Mouse (Mus musculus) ES-Bruce4 (cell line): ENCODE measurements around the gene Me3. TPM values are rescaled to one million over a fixed set of nuclear protein-coding genes. Genes with fewer than 3 reads are reported as not detected.

Experiments used
- H3K27ac ChIP-seq: 2 replicates; pipeline ENCODE4 v1.5.1; 2012; ENCODE audit warnings: low read length, inconsistent platforms; ENCODE audit not compliant: insufficient read depth
- H3K27me3 ChIP-seq: 2 replicates; pipeline ENCODE4 v1.6.1; 2012; ENCODE audit warnings: mild to moderate bottlenecking, low read length, inconsistent platforms; ENCODE audit not compliant: control insufficient read depth, poor library complexity, insufficient read depth, severe bottlenecking
- H3K36me3 ChIP-seq: 2 replicates; pipeline ENCODE4 v1.6.1; 2012; ENCODE audit warnings: inconsistent platforms, mild to moderate bottlenecking, low read length, moderate library complexity; ENCODE audit not compliant: control insufficient read depth, poor library complexity, insufficient read depth, severe bottlenecking
- H3K4me1 ChIP-seq: one replicate; pipeline ENCODE4 v1.8.1; 2011; ENCODE audit warnings: low read length; ENCODE audit not compliant: control insufficient read depth, insufficient read depth
- H3K4me3 ChIP-seq: 2 replicates; pipeline ENCODE4 v1.5.1; 2011; ENCODE audit warnings: low read depth, mild to moderate bottlenecking, low read length
- H3K9ac ChIP-seq: 2 replicates; pipeline ENCODE4 v1.6.1; 2012; ENCODE audit warnings: low read depth, mild to moderate bottlenecking, inconsistent platforms; ENCODE audit not compliant: poor library complexity, severe bottlenecking
- H3K9me3 ChIP-seq: replicated peaks from 2 replicates; pipeline ENCODE4 v1.6.1; 2012; ENCODE audit warnings: mild to moderate bottlenecking, low read length, inconsistent platforms; ENCODE audit not compliant: control insufficient read depth, poor library complexity, insufficient read depth, severe bottlenecking
- CTCF ChIP-seq: IDR thresholded peaks from one replicate; pipeline ENCODE4 v1.8.1; 2011; ENCODE audit warnings: low read depth, low read length
- EP300 ChIP-seq: IDR thresholded peaks from 2 replicates; pipeline ENCODE4 v1.6.1; 2011; ENCODE audit warnings: low read depth, low read length; ENCODE audit not compliant: insufficient read depth
- POLR2A ChIP-seq: IDR thresholded peaks from one replicate; pipeline ENCODE4 v1.8.1; 2011; ENCODE audit warnings: low read length; ENCODE audit not compliant: insufficient read depth
- polyA plus RNA-seq: library from polyadenylated mRNA; stranded (reverse); fragments of >200 nt; gene quantifications from 2 replicates; pipeline ENCODE4 v1.2.4, GENCODE M21; 2011; ENCODE audit warnings: low read depth; ENCODE audit not compliant: missing spikeins, insufficient read depth, insufficient read length

Me3 gene
- polyA plus RNA-seq, 1 experiment: 2.0 TPM

DNA sequence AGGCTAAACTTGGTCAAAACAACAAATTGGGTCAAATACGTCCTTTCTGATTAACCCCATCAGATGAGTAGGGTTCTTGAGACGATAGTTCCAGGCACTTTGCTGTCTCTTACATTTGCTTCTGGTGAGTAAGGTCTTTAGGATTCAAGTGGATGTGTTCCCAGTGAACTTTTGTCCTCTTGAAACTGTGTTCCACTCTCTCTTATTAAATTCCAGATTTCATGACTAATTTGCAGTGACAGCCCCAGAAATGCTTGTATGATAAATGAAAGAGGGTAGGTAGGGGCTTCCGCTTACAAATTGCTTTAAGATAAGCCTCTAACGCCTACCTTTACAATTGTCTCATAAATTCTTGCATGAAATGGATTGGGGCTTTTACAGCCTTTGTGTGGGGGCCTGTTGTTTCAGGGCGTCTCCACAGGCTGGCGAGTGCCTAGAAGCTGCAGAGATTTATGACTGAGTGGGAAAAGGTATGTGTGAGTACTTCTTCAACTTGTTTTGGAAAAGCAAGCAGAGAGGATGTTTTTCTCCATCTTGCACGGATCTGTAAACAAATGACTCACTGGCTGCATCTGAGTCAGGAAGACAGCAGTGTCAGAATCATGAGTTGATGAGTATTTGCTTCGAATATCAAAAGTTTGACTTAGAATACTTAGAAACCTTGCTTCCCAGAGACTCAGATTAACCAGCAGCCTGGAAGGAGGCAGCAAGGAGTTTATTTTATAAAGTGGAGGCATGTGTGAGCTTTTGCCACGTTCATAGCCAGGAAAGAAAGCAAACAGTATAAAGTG, 137.1 kb downstream of the Me3 start:
- H3K4me1 ChIP-seq: peaks cover 4% of the 10 kb centered on the region
- no peak overlapping the region for H3K9ac ChIP-seq
- no peak overlapping the region for H3K27ac ChIP-seq
- H3K36me3 ChIP-seq: no peaks in the 10 kb centered on the region
- no peak overlapping the region for H3K4me3 ChIP-seq
- TF ChIP-seq POLR2A (no peak), CTCF (no peak), EP300 (no peak)
- no peaks in the 10 kb centered on the region for H3K27me3 ChIP-seq
- no peaks in the 10 kb centered on the region for H3K9me3 ChIP-seq

DNA sequence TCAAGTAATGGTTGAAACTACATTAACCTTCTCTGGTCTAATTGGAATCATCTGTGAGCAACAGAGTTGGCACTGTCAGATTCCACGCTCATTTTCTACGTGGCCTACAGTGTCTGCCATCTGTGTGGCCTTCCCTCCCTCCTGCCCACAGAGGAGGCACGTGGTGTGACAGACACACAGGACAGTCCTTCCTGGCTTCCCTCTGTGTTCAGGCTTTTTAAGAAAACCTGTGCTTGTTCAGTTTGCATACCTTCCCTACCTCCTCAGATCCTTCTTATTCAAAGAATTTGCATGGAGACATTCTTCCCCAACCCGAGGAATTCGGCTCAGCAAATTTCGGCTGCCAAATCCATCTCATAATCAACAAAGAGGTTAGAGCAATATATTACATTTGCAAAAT, 137.8 kb downstream of the Me3 start:
- Histone ChIP-seq H3K4me3 (no peak overlapping the region), H3K9me3 (no peaks in the 10 kb centered on the region), H3K4me1 (peaks cover 4% of the 10 kb centered on the region), H3K27me3 (no peaks in the 10 kb centered on the region), H3K27ac (no peak overlapping the region), H3K9ac (no peak overlapping the region), H3K36me3 (no peaks in the 10 kb centered on the region)
- TF ChIP-seq EP300: no peak
- no peak for TF ChIP-seq CTCF
- no peak for TF ChIP-seq POLR2A

DNA sequence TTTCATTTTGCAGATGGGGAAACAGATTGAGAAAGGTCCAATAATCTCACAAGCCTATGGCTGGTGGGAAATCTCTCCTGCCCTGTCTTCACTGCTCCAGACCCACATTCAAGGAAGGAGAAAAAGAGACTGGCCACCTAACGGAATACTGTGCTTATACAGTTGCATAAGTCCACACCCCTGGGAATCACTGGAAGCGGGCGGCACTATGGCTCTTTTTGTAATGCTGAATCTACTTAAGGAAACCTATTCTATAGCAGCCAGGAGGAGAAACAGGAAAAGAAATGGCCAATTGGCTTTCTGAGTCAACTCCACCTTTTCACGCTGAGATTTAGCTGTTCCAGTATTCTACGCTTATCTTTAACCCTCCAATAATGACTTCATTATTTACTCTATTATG, 140.7 kb downstream of the Me3 start:
- H3K4me3 ChIP-seq: no peak overlapping the region
- no peak overlapping the region for H3K27ac ChIP-seq
- no peak overlapping the region for H3K9ac ChIP-seq
- H3K27me3 ChIP-seq: no peaks in the 10 kb centered on the region
- H3K4me1 ChIP-seq: peaks cover 4% of the 10 kb centered on the region
- no peaks in the 10 kb centered on the region for H3K9me3 ChIP-seq
- no peaks in the 10 kb centered on the region for H3K36me3 ChIP-seq
- TF ChIP-seq EP300 (no peak), CTCF (no peak), POLR2A (no peak)

DNA sequence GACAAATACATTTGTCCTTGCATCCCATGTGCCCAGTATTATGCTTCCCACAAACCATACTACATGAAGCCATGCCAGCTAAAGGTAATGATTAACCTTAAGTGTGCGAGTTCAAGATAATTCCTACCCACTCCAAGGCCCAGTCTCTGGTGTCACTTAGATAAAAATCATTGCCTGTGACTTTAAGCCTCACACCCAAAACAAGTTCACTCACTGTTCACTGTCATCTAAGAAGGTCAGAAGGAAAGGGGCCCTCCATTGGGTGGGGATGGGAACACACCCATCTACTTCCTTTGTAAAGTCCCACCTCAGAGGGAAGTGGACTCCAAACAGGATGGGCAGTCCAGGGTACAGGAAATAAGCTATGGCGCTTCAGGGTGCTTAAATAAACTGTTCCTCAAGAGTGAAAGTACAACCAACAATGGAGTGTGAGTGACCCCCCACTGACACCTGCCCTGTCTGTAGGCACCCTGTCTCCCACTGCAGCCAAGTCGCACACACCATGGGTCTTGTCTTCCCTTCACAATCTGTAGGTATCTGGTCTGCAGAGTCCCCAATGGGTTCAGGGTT, 141.2 kb downstream of the Me3 start:
- no peaks in the 10 kb centered on the region for H3K36me3 ChIP-seq
- no peak overlapping the region for H3K4me3 ChIP-seq
- H3K4me1 ChIP-seq: peaks cover 4% of the 10 kb centered on the region
- H3K9ac ChIP-seq: no peak overlapping the region
- H3K27me3 ChIP-seq: no peaks in the 10 kb centered on the region
- no peak overlapping the region for H3K27ac ChIP-seq
- H3K9me3 ChIP-seq: no peaks in the 10 kb centered on the region
- 0 out of 2 replicates have a peak, but pooled peaks have one; percentile 36 for TF ChIP-seq EP300
- TF ChIP-seq CTCF: no peak
- TF ChIP-seq POLR2A: no peak

DNA sequence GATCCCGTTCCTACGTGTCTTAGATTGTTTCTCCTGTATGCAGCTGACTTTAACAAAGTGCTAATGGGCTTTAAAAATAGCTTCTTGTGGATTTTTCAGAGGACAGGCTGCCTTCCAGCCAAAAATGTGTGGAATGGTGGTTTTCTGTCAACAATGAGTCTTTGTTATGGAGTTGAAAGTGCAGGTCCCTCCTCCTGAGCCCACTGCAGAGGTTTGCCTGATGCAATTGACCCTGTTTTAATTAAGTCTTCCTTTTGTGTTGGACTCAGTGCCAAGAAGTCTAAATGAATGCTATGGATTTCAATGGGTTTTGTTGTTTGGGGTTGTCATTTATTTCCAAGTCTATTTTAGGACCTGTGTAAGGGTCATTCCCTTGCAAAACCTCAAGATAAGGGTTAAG, 141.7 kb downstream of the Me3 start:
- Histone ChIP-seq H3K4me3 (no peak overlapping the region), H3K9me3 (no peaks in the 10 kb centered on the region), H3K27me3 (no peaks in the 10 kb centered on the region), H3K27ac (no peak overlapping the region), H3K4me1 (peaks cover 4% of the 10 kb centered on the region), H3K9ac (no peak overlapping the region), H3K36me3 (no peaks in the 10 kb centered on the region)
- TF ChIP-seq EP300 (no peak), POLR2A (no peak), CTCF (no peak)

DNA sequence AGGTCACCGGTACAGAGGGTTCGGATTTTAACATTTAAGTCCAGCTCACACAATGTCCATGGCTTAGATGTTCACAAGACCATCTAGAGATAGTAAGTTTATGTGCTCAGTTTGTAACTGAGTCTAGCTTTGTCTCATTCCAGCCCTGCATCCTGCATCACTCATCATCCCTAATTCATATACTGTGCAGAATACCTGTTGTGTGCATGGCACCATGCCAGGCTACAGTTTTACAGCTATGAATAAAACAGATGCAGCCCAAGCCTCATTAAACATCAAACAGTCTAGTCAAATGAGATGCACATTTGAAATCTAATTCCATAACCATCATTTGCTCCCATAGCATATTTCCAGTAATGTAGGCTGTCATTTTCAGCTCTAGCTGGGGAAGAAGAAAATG, 143.7 kb downstream of the Me3 start:
- Histone ChIP-seq H3K9me3 (no peaks in the 10 kb centered on the region), H3K27me3 (no peaks in the 10 kb centered on the region), H3K9ac (no peak overlapping the region), H3K36me3 (no peaks in the 10 kb centered on the region), H3K27ac (no peak overlapping the region), H3K4me3 (no peak overlapping the region), H3K4me1 (peaks cover 4% of the 10 kb centered on the region)
- TF ChIP-seq POLR2A: no peak
- TF ChIP-seq EP300: no peak
- TF ChIP-seq CTCF: no peak
